Mouse (Mus musculus) erythroblast, embryonic 14.5 days (primary cell): ENCODE results near the gene Zfp212.
"Not testable (repeated sequence)": the region's sequence is repeated elsewhere in the genome, so short reads cannot be mapped to it uniquely, and the experiment has no call there.

ENCODE experiments used
- GATA1 ChIP-seq: IDR thresholded peaks from 2 replicates; pipeline ENCODE4 v1.6.1; 2012; ENCODE audit warnings: low read length, inconsistent platforms, mixed read lengths
- TAL1 ChIP-seq: IDR thresholded peaks from 3 replicates; pipeline ENCODE4 v1.6.1; 2012; ENCODE audit warnings: low read length, inconsistent platforms, mixed read lengths

GRCm38 (mm10) chr6:47968166-47968565 lies 47.9 kb downstream of the Zfp212 start:
- TF ChIP-seq TAL1, GATA1: not testable (repeated sequence)
